Mouse (Mus musculus) embryonic facial prominence, embryonic 12.5 days (tissue): Measurements from ENCODE around the gene Epb41l1. TPM values are rescaled to one million over a fixed set of nuclear protein-coding genes. Genes with fewer than 3 reads are reported as not detected.
"Not testable (repeated sequence)": the region's sequence is repeated elsewhere in the genome, so short reads cannot be mapped to it uniquely, and the experiment has no call there.

Source experiments
- ATAC-seq: fragments of 200-750 bp; cut with Nextera tagmentation; 2 replicates; pipeline ENCODE4 v1.8.0; 2017; ENCODE audit not compliant: insufficient number of reproducible peaks, insufficient read depth, low FRiP score, low TSS enrichment
- H3K27ac ChIP-seq: fragments of 300-500 bp; sonication (generic); 2 replicates; pipeline ENCODE4 v1.5.1; 2016; ENCODE audit warnings: mild to moderate bottlenecking
- H3K27me3 ChIP-seq: fragments of 300-500 bp; sonication (generic); 2 replicates; pipeline ENCODE4 v1.6.1; 2016; ENCODE audit warnings: mild to moderate bottlenecking, moderate library complexity
- H3K36me3 ChIP-seq: fragments of 300-500 bp; sonication (generic); 2 replicates; pipeline ENCODE4 v1.6.1; 2016; ENCODE audit warnings: mild to moderate bottlenecking
- H3K4me1 ChIP-seq: fragments of 300-500 bp; sonication (generic); 2 replicates; pipeline ENCODE4 v1.6.1; 2016
- H3K4me2 ChIP-seq: fragments of 300-500 bp; sonication (generic); replicated peaks from 2 replicates; pipeline ENCODE4 v1.6.1; 2016; ENCODE audit warnings: mild to moderate bottlenecking, moderate library complexity
- H3K4me3 ChIP-seq: fragments of 300-500 bp; sonication (generic); 2 replicates; pipeline ENCODE4 v1.5.1; 2016; ENCODE audit warnings: mild to moderate bottlenecking
- H3K9ac ChIP-seq: fragments of 300-500 bp; sonication (generic); 2 replicates; pipeline ENCODE4 v1.6.1; 2016; ENCODE audit warnings: mild to moderate bottlenecking, moderate library complexity
- H3K9me3 ChIP-seq: fragments of 300-500 bp; sonication (generic); 2 replicates; pipeline ENCODE4 v1.6.1; 2016; ENCODE audit warnings: mild to moderate bottlenecking, moderate library complexity
- WGBS: fragments of 180-500 bp; shearing (Covaris S2); methylation state at CpG from one replicate; pipeline ENCODE4 v1.1.7; 2016; 5-methylcytosine and 5-hydroxymethylcytosine counted together
- polyA plus RNA-seq: library from polyadenylated mRNA; unstranded; fragments of >200 nt; fragmentation: Nextera tagmentation; extraction: Ambion mirVana; gene quantifications from 2 replicates; pipeline ENCODE4 v1.2.1, GENCODE M21; 2016

The Epb41l1 gene
- polyA plus RNA-seq, 1 experiment from 2014 or later = 3.6 TPM

GRCm38 (mm10) chr2:156402036-156402435 lies 18.7 kb upstream of the Epb41l1 start:
- WGBS = 82% methylated on average over 3 of the region's 3 CpGs
- H3K27ac ChIP-seq = no peak overlapping the region
- H3K27me3 ChIP-seq = no peaks in the 10 kb centered on the region
- no peak overlapping the region for H3K4me2 ChIP-seq
- ATAC-seq = no peak
- H3K36me3 ChIP-seq = no peaks in the 10 kb centered on the region
- no peak overlapping the region for H3K9ac ChIP-seq
- H3K9me3 ChIP-seq = no peaks in the 10 kb centered on the region
- no peak overlapping the region for H3K4me3 ChIP-seq
- H3K4me1 ChIP-seq = peaks cover 18% of the 10 kb centered on the region

DNA sequence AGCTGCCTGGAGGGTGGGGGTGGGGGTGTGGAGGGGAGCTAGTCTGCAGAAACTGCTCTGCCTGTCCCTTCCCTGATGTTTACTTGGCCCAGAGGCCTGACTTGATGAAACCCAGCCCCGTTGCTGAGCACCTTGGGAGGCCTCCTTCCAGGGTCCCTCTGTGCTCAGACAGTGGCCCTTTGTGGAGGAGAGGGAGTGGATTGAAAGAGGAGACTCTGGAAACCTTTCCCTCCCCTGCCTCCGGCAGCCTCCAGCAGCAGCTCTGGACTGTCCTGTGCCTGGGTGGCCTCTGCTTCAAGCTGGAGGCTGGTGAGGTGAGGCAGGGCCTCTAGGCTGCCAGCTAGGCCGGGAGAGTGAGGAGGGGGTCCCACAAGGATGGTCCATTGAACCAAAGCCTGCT lies 13.7 kb upstream of the Epb41l1 start:
- 4% methylated on average over 3 of the region's 3 CpGs for WGBS
- Histone ChIP-seq H3K27me3 (no peaks in the 10 kb centered on the region), H3K9ac (peak overlapping the region; percentile 38; the same call in 1 of the 2 replicates), H3K9me3 (no peaks in the 10 kb centered on the region), H3K4me2 (no peak overlapping the region), H3K27ac (peak overlapping the region; percentile 84), H3K4me1 (peaks cover 23% of the 10 kb centered on the region), H3K4me3 (no peak overlapping the region), H3K36me3 (no peaks in the 10 kb centered on the region)
- ATAC-seq = peak; percentile 92

DNA sequence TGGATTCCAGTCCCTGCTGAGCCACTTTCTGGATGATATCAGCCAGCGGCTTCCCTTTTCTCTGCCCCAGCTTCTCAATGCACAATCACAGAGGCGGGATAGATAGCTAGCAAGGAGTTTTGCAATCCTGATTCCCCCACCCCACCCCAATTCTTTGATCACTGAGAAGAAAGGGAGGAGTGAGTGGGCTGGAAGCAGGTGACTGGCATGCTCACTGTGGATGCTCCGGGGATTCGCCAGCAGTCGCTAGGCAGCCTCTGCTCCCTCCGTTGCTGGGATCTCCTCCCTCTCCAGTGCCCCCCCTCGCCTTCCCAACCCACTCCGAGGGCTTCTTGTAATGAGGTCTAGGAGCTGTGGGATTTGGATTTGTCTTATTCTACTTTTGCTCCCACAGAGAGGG lies 12.5 kb upstream of the Epb41l1 start:
- H3K36me3 ChIP-seq = no peaks in the 10 kb centered on the region
- H3K27me3 ChIP-seq = no peaks in the 10 kb centered on the region
- no peak overlapping the region for H3K4me3 ChIP-seq
- H3K27ac ChIP-seq = peak overlapping the region; percentile 84; the same call in 1 of the 2 replicates
- H3K9me3 ChIP-seq = no peaks in the 10 kb centered on the region
- H3K4me2 ChIP-seq = no peak overlapping the region
- no peak overlapping the region for H3K9ac ChIP-seq
- no peak for ATAC-seq
- H3K4me1 ChIP-seq = peaks cover 20% of the 10 kb centered on the region
- 37% methylated on average over 8 of the region's 8 CpGs for WGBS

GRCm38 (mm10) chr2:156411348-156411747 lies 9.4 kb upstream of the Epb41l1 start:
- ATAC-seq, H3K27ac ChIP-seq: not testable (repeated sequence)
- WGBS = 81% methylated on average over 7 of the region's 7 CpGs

GRCm38 (mm10) chr2:156414996-156415395 lies 5.7 kb upstream of the Epb41l1 start:
- Histone ChIP-seq H3K36me3 (no peaks in the 10 kb centered on the region), H3K27me3 (peaks cover 8% of the 10 kb centered on the region; the same call in 1 of the 2 replicates), H3K4me1 (no peaks in the 10 kb centered on the region; the same call in 1 of the 2 replicates), H3K4me2 (no peak overlapping the region), H3K4me3 (no peak overlapping the region), H3K9me3 (no peaks in the 10 kb centered on the region), H3K27ac (no peak overlapping the region), H3K9ac (no peak overlapping the region)
- 57% methylated on average over 2 of the region's 2 CpGs for WGBS
- no peak for ATAC-seq

More at GRCm38 (mm10) chr2:156411348-156411747, 9.4 kb upstream of the Epb41l1 start:
- H3K4me3 ChIP-seq, H3K4me2 ChIP-seq, H3K9ac ChIP-seq, H3K9me3 ChIP-seq, H3K27me3 ChIP-seq, H3K36me3 ChIP-seq: not testable (repeated sequence)
- H3K4me1 ChIP-seq = peaks cover 20% of the 10 kb centered on the region

DNA sequence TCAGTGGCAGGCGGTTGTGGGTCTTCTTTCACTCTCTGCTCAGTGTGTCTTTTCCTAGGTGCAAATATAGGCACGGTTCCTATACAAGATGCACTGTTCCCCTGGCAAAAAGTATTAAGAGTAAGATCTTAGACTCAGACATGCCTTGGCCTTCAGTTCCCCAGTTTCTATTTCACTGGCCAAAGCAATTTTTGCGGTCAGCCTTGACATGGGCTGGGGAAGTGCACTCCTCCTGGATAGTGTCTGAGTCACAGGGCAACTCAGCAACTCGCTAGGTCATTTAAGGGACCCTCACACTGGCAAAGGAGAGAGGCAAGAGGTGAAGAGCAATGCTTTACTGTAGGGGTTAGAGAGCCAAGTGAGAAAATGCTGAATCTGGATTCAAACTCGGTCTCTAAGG lies 5.0 kb upstream of the Epb41l1 start:
- no peak overlapping the region for H3K9ac ChIP-seq
- no peaks in the 10 kb centered on the region for H3K9me3 ChIP-seq
- WGBS = 67% methylated on average over 5 of the region's 5 CpGs
- H3K4me3 ChIP-seq = no peak overlapping the region
- no peaks in the 10 kb centered on the region; the same call in 1 of the 2 replicates for H3K4me1 ChIP-seq
- no peak overlapping the region for H3K27ac ChIP-seq
- H3K4me2 ChIP-seq = no peak overlapping the region
- ATAC-seq = no peak
- peaks cover 15% of the 10 kb centered on the region for H3K27me3 ChIP-seq
- no peaks in the 10 kb centered on the region for H3K36me3 ChIP-seq

DNA sequence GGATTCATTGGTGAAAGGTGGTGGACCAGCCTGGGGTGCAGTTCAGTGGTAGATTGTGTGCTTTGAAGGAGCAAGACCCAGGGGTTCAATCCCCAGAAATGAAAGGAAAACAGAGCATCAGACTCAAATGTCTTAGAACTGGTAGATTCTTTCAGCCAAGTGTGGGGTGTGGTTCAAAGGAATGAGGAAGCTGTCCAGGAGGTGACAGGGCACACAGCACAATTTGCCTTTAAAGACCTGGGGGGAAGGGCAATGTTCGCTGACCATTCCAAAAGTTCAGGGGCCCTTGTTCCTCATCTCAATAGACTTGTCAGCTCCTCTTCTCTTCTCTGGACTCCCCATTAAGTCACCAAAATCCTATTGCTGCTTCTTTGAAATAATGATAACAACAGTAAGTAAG lies 3.5 kb upstream of the Epb41l1 start:
- Histone ChIP-seq H3K9ac (no peak overlapping the region), H3K36me3 (no peaks in the 10 kb centered on the region), H3K27me3 (peaks cover 29% of the 10 kb centered on the region), H3K4me3 (no peak overlapping the region), H3K9me3 (no peaks in the 10 kb centered on the region), H3K4me2 (no peak overlapping the region), H3K4me1 (peaks cover 10% of the 10 kb centered on the region), H3K27ac (no peak overlapping the region)
- ATAC-seq = no peak
- WGBS = 68% methylated on average over 1 of the region's 1 CpGs

- no peak overlapping the region for H3K4me3 ChIP-seq
- peaks cover 39% of the 10 kb centered on the region for H3K27me3 ChIP-seq
- H3K36me3 ChIP-seq = no peaks in the 10 kb centered on the region
- no peak overlapping the region for H3K4me2 ChIP-seq
- H3K9me3 ChIP-seq = no peaks in the 10 kb centered on the region
- no peak overlapping the region for H3K27ac ChIP-seq
- ATAC-seq = no peak
- H3K9ac ChIP-seq = no peak overlapping the region
- peaks cover 15% of the 10 kb centered on the region for H3K4me1 ChIP-seq
- WGBS = 77% methylated on average over 5 of the region's 5 CpGs
Observed at GRCm38 (mm10) chr2:156418467-156418866, 2.2 kb upstream of the Epb41l1 start.

DNA sequence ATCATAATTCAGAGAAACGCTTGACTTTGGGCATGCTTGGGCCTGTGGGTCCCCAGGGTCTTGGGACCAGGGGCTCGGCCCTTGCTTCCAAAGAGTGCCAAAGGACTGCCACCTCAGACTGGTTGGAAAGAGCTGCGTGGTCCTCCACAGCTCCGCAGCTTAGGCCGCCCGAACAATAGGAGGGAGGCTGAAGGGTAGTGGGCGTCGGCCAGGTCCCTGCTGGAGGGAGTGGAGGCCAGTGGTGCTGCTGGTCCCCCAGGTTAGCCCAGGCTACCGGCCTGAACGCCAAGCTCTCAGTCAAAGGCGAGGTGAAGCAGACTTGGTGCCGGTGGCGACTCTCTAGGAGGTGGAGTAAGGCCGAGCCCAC lies 399 bp upstream of the Epb41l1 start:
- Histone ChIP-seq H3K9me3 (no peaks in the 10 kb centered on the region), H3K27ac (peak overlapping the region; percentile 46; the same call in 1 of the 2 replicates), H3K4me1 (peaks cover 18% of the 10 kb centered on the region), H3K4me2 (peak overlapping the region; percentile 98), H3K36me3 (no peaks in the 10 kb centered on the region), H3K27me3 (peaks cover 49% of the 10 kb centered on the region), H3K4me3 (peak overlapping the region; percentile 66), H3K9ac (peak overlapping the region; percentile 68)
- WGBS = 11% methylated on average over 14 of the region's 14 CpGs
- 0 out of 2 replicates have a peak, but pooled peaks have one; percentile 44 for ATAC-seq

DNA sequence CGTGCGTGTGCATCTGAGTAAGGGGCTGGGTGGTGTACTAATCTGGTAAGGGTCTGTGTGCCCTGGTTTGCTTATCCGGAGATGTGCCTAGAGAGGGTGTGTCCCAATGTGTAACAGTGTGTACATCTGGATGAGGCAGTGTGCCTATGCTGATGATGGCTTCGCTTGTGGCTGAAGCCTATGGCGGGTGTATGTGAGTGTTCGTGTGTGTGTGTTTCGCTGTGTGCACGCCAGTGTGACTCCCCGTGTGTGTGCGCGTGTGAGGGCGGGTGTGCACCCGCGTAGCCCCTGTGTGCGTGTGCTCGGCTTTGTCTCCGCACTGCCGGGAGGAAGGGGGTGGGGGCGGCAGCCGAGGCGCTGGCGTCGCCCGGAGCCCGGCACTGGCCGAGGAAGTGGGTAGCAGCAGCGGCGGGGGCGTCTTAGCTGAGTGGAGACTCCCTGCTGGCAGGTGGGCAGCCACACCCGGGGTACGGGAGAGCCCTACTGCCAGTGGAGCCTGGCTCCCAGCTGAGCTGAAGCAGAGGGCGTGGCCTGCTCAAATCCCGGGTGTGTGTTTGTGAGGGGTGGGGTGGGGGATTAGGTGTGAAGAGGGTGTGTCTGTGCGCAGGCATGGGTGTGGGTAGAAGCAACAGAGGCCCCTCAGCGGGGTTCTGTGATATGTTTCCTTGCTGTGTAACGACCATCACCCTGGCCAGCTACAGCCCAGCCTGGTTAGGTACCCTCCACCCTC lies 837 bp downstream of the Epb41l1 start:
- Histone ChIP-seq H3K4me3 (peak overlapping the region; percentile 66), H3K27ac (no peak overlapping the region; the same call in 1 of the 2 replicates), H3K27me3 (peaks cover 49% of the 10 kb centered on the region), H3K36me3 (no peaks in the 10 kb centered on the region), H3K4me2 (peak overlapping the region; percentile 98), H3K4me1 (peaks cover 24% of the 10 kb centered on the region), H3K9me3 (no peaks in the 10 kb centered on the region), H3K9ac (peak overlapping the region; percentile 68)
- peak; percentile 61; the same call in 1 of the 2 replicates for ATAC-seq
- under 1% methylated on average over 36 of the region's 36 CpGs for WGBS

- H3K9ac ChIP-seq = no peak overlapping the region
- no peak overlapping the region for H3K27ac ChIP-seq
- peak overlapping the region; percentile 98 for H3K4me2 ChIP-seq
- ATAC-seq = no peak
- no peaks in the 10 kb centered on the region for H3K36me3 ChIP-seq
- peaks cover 24% of the 10 kb centered on the region for H3K4me1 ChIP-seq
- H3K9me3 ChIP-seq = no peaks in the 10 kb centered on the region
- 12% methylated on average over 8 of the region's 8 CpGs for WGBS
- peak overlapping the region; percentile 4; the same call in 1 of the 2 replicates for H3K4me3 ChIP-seq
- H3K27me3 ChIP-seq = peaks cover 49% of the 10 kb centered on the region
Observed at GRCm38 (mm10) chr2:156422631-156423030, 1.9 kb downstream of the Epb41l1 start.

DNA sequence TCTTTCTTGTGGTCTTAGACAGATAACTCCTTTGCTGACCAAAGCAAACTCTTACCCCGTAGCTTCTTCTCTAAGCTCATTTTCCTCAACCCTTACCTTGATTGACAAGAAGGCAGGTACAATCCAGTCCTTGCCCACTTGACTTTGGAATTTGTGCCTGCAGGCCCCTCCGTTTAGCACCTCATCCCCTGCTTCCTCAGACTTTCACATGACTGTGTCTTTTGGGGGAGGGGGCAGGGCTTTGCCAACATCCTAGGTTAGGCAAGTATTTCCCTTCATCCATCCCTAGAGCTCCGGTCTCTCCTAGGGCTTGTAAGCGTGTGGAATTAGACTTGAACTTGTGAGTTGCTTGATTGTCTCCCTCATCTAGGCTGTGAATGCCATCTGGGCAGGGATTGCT lies 3.0 kb downstream of the Epb41l1 start:
- H3K36me3 ChIP-seq = no peaks in the 10 kb centered on the region
- no peak for ATAC-seq
- H3K27ac ChIP-seq = no peak overlapping the region
- H3K4me2 ChIP-seq = no peak overlapping the region
- peaks cover 49% of the 10 kb centered on the region for H3K27me3 ChIP-seq
- no peaks in the 10 kb centered on the region for H3K9me3 ChIP-seq
- no peak overlapping the region for H3K9ac ChIP-seq
- WGBS = 72% methylated on average over 4 of the region's 4 CpGs
- no peak overlapping the region for H3K4me3 ChIP-seq
- peaks cover 24% of the 10 kb centered on the region for H3K4me1 ChIP-seq
